8 mouse cellular contexts compared by ENCODE assay signal in genomic region chr4:155149941-155150275, GRCm38 (mm10).
DNase-seq lines count a peak whose midpoint lies in the region; ATAC-seq and TF ChIP-seq lines count a peak whose summit lies in the region.

No protein-coding gene starts in this region.

- peaks cover 37% of the 10 kb centered on the region for H3K27me3 ChIP-seq in forebrain, embryonic 10.5 days (ENCODE audit: poor library complexity, severe bottlenecking)
- no peaks in the 10 kb centered on the region for H3K27me3 ChIP-seq in forebrain, embryonic 16.5 days (replicated peaks; ENCODE audit: control insufficient read depth, insufficient read depth, low read length)
- H3K27me3 ChIP-seq in lung, postnatal 0 days (replicated peaks; ENCODE audit: insufficient read depth, low read length) = no peaks in the 10 kb centered on the region
- H3K27me3 ChIP-seq in limb, embryonic 13.5 days = no peaks in the 10 kb centered on the region
- no peaks in the 10 kb centered on the region for H3K27me3 ChIP-seq in stomach, embryonic 14.5 days (ENCODE audit: control insufficient read depth, insufficient read depth, low read length)

- peak overlapping the region; percentile 84; the same call in 1 of the 2 replicates for H3K27ac ChIP-seq in forebrain, embryonic 10.5 days
- no peak overlapping the region for H3K27ac ChIP-seq in forebrain, embryonic 16.5 days (ENCODE audit: low read length)
- peak overlapping the region; percentile 94 for H3K27ac ChIP-seq in lung, postnatal 0 days (ENCODE audit: low read length)
- peak overlapping the region; percentile 94 for H3K27ac ChIP-seq in limb, embryonic 13.5 days
- H3K27ac ChIP-seq in stomach, embryonic 14.5 days (ENCODE audit: low read length) = peak overlapping the region; percentile 83

- 82% methylated on average over 6 of the region's 6 CpGs for WGBS in forebrain, embryonic 10.5 days
- 75% methylated on average over 6 of the region's 6 CpGs for WGBS in forebrain, embryonic 16.5 days
- 44% methylated on average over 6 of the region's 6 CpGs for WGBS in lung, postnatal 0 days
- WGBS in lung, adult 2 months = 53% methylated on average over 6 of the region's 6 CpGs
- whole genome bisulfite sequencing in limb, embryonic 13.5 days = 59% methylated on average over 6 of the region's 6 CpGs
- WGBS in stomach, embryonic 14.5 days = 46% methylated on average over 6 of the region's 6 CpGs

- H3K4me3 ChIP-seq in forebrain, embryonic 10.5 days = no peak overlapping the region
- H3K4me3 ChIP-seq in forebrain, embryonic 16.5 days (replicated peaks; ENCODE audit: low read length) = no peak overlapping the region
- no peak overlapping the region for H3K4me3 ChIP-seq in lung, postnatal 0 days (ENCODE audit: low read depth, low read length)
- H3K4me3 ChIP-seq in lung, adult 2 months (replicated peaks; ENCODE audit: extremely low read depth, low read depth, low read length) = no peak overlapping the region
- H3K4me3 ChIP-seq in limb, embryonic 13.5 days = peak overlapping the region; percentile 52; the same call in 1 of the 2 replicates
- H3K4me3 ChIP-seq in stomach, embryonic 14.5 days (ENCODE audit: low read depth, low read length) = no peak overlapping the region

- peaks cover 55% of the 10 kb centered on the region for H3K4me1 ChIP-seq in forebrain, embryonic 10.5 days
- peaks cover 14% of the 10 kb centered on the region for H3K4me1 ChIP-seq in forebrain, embryonic 16.5 days (replicated peaks; ENCODE audit: control insufficient read depth, insufficient read depth, low read length)
- H3K4me1 ChIP-seq in lung, postnatal 0 days (ENCODE audit: insufficient read depth, low read depth, low read length) = peaks cover 36% of the 10 kb centered on the region
- peaks cover 25% of the 10 kb centered on the region for H3K4me1 ChIP-seq in lung, adult 2 months (ENCODE audit: control insufficient read depth, insufficient read depth, low read length)
- peaks cover 66% of the 10 kb centered on the region for H3K4me1 ChIP-seq in limb, embryonic 13.5 days
- peaks cover 46% of the 10 kb centered on the region for H3K4me1 ChIP-seq in stomach, embryonic 14.5 days (ENCODE audit: control insufficient read depth, insufficient read depth, low read length)

- ATAC-seq in forebrain, embryonic 16.5 days = no peak
- no peak for ATAC-seq in lung, postnatal 0 days
- ATAC-seq in limb, embryonic 13.5 days (ENCODE audit: low FRiP score, low read depth) = no peak
- no peak for ATAC-seq in stomach, embryonic 14.5 days (ENCODE audit: insufficient number of reproducible peaks, insufficient read depth, low FRiP score, low read depth)

- peaks cover 27% of the 10 kb centered on the region for H3K36me3 ChIP-seq in forebrain, embryonic 10.5 days (replicated peaks)
- no peaks in the 10 kb centered on the region for H3K36me3 ChIP-seq in forebrain, embryonic 16.5 days (ENCODE audit: control insufficient read depth, insufficient read depth)
- no peaks in the 10 kb centered on the region for H3K36me3 ChIP-seq in lung, postnatal 0 days (ENCODE audit: insufficient read depth, low read length)
- H3K36me3 ChIP-seq in limb, embryonic 13.5 days = peaks cover 26% of the 10 kb centered on the region
- peaks cover 2% of the 10 kb centered on the region; the same call in 1 of the 2 replicates for H3K36me3 ChIP-seq in stomach, embryonic 14.5 days (ENCODE audit: control insufficient read depth, insufficient read depth, low read length)

- H3K9ac ChIP-seq in forebrain, embryonic 16.5 days (replicated peaks; ENCODE audit: low read depth, low read length) = no peak overlapping the region
- peak overlapping the region; percentile 56; the same call in 1 of the 2 replicates for H3K9ac ChIP-seq in lung, postnatal 0 days (replicated peaks; ENCODE audit: low read depth)
- H3K9ac ChIP-seq in limb, embryonic 13.5 days = peak overlapping the region; percentile 78
- H3K9ac ChIP-seq in stomach, embryonic 14.5 days (replicated peaks; ENCODE audit: low read depth, low read length) = no peak overlapping the region

- no peak for TF ChIP-seq POLR2A in lung, adult 2 months (IDR thresholded peaks at IDR 0.05; ENCODE audit: borderline replicate concordance, extremely low read depth, low read depth, low read length)

- no peak overlapping the region; the same call in 1 of the 2 replicates for H3K4me2 ChIP-seq in forebrain, embryonic 16.5 days (ENCODE audit: low read length)
- H3K4me2 ChIP-seq in lung, postnatal 0 days (replicated peaks; ENCODE audit: low read depth, low read length) = no peak overlapping the region; the same call in 1 of the 2 replicates
- H3K4me2 ChIP-seq in limb, embryonic 13.5 days (replicated peaks) = peak overlapping the region; percentile 82
- peak overlapping the region; percentile 52 for H3K4me2 ChIP-seq in stomach, embryonic 14.5 days (replicated peaks; ENCODE audit: low read depth, low read length)

- TF ChIP-seq CTCF in lung, postnatal 0 days (IDR thresholded peaks at IDR 0.05) = no peak
- no peak for TF ChIP-seq CTCF in lung, adult 2 months (IDR thresholded peaks at IDR 0.05; ENCODE audit: insufficient read depth, low read length)

- no peak for DNase-seq in forebrain, embryonic 10.5 days (ENCODE audit: extremely low spot score, low spot score)
- no peak for DNase-seq in lung, postnatal 0 days (ENCODE audit: low spot score)
- DNase-seq in lung, adult 2 months = no peak
- DNase-seq in spleen, adult 18-20 months = no peak
- DNase-seq in ovary, adult 18-20 months (ENCODE audit: low spot score) = no peak

- TF ChIP-seq EP300 in lung, postnatal 0 days (IDR thresholded peaks at IDR 0.05) = no peak

- H3K9me3 ChIP-seq in forebrain, embryonic 10.5 days = no peaks in the 10 kb centered on the region
- H3K9me3 ChIP-seq in forebrain, embryonic 16.5 days (ENCODE audit: control insufficient read depth, low read length) = no peaks in the 10 kb centered on the region
- H3K9me3 ChIP-seq in lung, postnatal 0 days (ENCODE audit: low read length) = no peaks in the 10 kb centered on the region
- no peaks in the 10 kb centered on the region for H3K9me3 ChIP-seq in limb, embryonic 13.5 days
- H3K9me3 ChIP-seq in stomach, embryonic 14.5 days (ENCODE audit: control insufficient read depth, low read depth, low read length) = no peaks in the 10 kb centered on the region

Comparison
In these comparisons a context has a peak if more than half of its experiments do, and no peak if none do; other contexts are left out.
1. H3K4me2 ChIP-seq: peak in limb, embryonic 13.5 days (single experiment) and stomach, embryonic 14.5 days (single experiment); none in forebrain, embryonic 16.5 days (single experiment) and lung, postnatal 0 days (single experiment).
2. H3K9ac ChIP-seq: peak in lung, postnatal 0 days (single experiment) and limb, embryonic 13.5 days (single experiment); none in forebrain, embryonic 16.5 days (single experiment) and stomach, embryonic 14.5 days (single experiment).